Mouse (Mus musculus) large intestine, adult 2 months (tissue): ENCODE results near the gene Tapt1. TPM values are rescaled to one million over a fixed set of nuclear protein-coding genes. Genes with fewer than 3 reads are reported as not detected.

Experiments
- DNase-seq: peaks from one replicate; pipeline ENCODE4 v3.0.0-alpha.2; 2012; ENCODE audit warnings: low read depth, low spot score
- WGBS: fragments of 180-500 bp; shearing (Covaris S2); methylation state at CpG from one replicate; pipeline ENCODE4 v1.1.7; 2018; 5-methylcytosine and 5-hydroxymethylcytosine counted together
- polyA plus RNA-seq: library from polyadenylated mRNA; depleted of rRNA; stranded (reverse); fragments of >200 nt; gene quantifications from 2 replicates; pipeline ENCODE4 v1.2.3, GENCODE M21; 2012

Gene Tapt1
- polyA plus RNA-seq, 1 experiment: 15.6 TPM

- DNase-seq: no peak
- 97% methylated on average over 4 of the region's 4 CpGs for WGBS
These were observed 19.1 kb downstream of the Tapt1 start for GRCm38 (mm10) chr5:44207286-44207685.

DNA sequence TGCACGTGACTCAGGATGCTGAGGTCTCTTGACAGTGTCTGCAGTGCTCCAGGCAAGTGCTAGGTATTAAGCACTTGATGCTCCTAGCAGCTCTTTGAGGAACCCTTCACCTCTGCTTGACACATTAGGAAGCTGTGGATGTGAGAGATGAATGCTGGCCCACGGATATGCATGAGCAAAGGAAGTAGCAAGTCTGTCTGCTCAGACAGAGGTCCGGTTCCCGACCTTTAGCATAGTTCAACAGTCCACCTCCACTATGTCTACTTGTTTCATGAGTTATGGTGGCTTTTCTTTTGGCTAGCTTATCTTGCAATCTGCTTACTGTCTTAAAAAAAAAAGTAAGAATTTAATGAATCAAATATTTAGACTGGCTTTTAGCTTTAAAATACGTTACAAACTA is 19.8 kb downstream of the Tapt1 start:
- no peak for DNase-seq
- WGBS: 84% methylated on average over 5 of the region's 5 CpGs

GRCm38 (mm10) chr5:44203410-44203809 is 23.0 kb downstream of the Tapt1 start:
- 48% methylated on average over 1 of the region's 1 CpGs for WGBS

DNA sequence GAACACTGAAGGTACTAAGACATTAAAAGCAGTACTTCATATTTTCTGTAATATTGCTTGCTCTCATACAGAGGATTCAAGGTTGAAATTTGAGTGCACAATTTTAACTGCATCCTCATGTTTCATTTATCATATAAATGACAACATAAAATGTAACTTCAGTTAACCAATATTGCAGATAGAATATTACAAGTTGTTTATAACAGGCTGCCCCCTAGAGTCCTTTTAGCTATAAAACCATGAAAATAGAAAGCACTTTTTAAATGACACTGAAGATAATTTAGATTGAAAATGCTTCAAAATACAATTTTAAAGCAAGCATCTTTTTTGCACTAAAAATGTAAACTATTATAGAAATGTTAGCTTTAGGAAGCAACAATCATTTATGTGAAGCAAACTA is 24.8 kb downstream of the Tapt1 start:
- no peak for DNase-seq

More at GRCm38 (mm10) chr5:44203410-44203809, 23.0 kb downstream of the Tapt1 start:
- no peak for DNase-seq

DNA sequence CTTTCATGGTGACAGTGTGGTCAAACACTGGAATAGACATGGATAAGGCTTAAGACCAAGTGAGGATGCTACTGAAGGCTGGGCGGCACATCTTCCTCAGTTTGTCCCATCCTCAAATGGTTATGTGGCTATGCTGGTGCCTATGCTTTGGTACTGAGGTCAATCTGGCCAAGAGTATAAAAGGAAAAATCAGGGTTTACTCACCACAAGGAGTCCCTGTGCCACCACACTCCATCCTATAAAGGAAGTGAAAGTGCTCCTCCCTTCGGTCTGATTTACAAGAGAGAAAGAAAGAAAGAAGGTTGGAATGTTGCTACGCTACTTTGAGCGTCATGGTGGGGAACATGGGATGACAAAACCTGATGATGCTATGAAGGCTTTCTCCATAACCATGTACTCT is 27.3 kb downstream of the Tapt1 start:
- no peak for DNase-seq
- 89% methylated on average over 4 of the region's 4 CpGs for WGBS

DNA sequence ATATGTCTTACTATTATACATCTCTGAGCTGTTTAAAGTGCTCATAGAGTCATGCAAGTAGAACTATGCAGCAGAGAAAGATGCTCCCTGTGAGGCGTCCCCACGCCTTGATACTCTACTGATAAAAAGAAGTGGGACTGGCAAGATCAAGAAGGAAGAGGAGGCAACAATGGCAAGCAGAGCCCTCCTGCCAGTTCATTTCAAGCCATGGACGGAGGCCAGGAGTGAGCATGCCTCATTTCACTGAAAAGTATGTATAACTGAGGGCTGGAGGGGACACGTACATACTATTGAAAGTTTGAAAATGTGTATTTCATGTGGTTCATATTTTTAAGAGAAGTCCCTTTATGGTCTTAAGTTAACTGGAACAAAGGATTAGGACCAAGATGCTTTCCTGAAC is 28.0 kb downstream of the Tapt1 start:
- DNase-seq: no peak
- 92% methylated on average over 4 of the region's 4 CpGs for WGBS

- 51% methylated on average over 5 of the region's 5 CpGs for WGBS
- DNase-seq: no peak
These were observed 28.6 kb downstream of the Tapt1 start for GRCm38 (mm10) chr5:44197806-44198205.

DNA sequence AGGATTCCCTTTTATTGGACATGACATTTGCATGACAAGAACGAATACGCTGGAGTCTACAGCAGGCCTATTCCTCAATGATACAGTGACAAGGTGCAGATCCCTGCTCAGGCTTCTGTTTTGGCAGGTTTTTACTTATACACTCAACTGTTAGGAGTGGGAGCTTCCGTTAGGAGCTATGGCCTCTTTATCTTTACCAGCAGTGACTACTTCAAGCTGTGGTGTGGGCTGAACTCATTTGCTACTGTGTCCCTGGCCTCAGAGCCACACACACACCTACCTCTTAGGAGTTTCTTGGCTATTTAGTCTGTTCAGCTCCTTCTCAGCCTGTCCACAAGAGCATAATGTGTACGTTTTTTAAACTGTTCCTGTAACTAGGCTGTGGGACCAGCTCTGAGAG is 30.3 kb downstream of the Tapt1 start:
- no peak for DNase-seq

GRCm38 (mm10) chr5:44187370-44187769 is 39.1 kb downstream of the Tapt1 start:
- no peak for DNase-seq

More for the DNA sequence above, 30.3 kb downstream of the Tapt1 start:
- 84% methylated on average over 4 of the region's 4 CpGs for WGBS

- 56% methylated on average over 3 of the region's 3 CpGs for WGBS
- DNase-seq: no peak
These were observed 44.8 kb downstream of the Tapt1 start for GRCm38 (mm10) chr5:44181669-44182068.

DNA sequence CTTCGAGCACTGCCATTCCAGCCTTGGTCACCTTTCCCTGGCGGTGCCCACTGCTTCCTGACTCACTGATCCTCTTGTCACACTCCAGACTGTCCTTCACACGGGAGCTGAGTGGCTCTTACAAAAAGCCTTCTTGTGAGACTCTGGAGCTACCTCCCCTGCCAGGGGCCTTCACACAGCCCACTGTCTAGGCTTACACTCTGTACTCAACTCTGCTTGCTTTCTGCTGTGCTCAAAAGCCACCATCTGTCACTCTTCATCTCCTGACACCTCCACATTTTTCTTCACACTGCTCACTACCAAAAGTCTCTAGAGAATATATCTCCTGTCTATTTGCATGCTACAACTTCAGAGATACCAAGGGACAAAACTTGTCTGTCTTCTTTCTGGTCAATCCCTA is 46.0 kb downstream of the Tapt1 start:
- DNase-seq: no peak
- 93% methylated on average over 3 of the region's 3 CpGs for WGBS

GRCm38 (mm10) chr5:44174046-44174445 is 52.4 kb downstream of the Tapt1 start:
- WGBS: 92% methylated on average over 5 of the region's 5 CpGs
- DNase-seq: no peak

GRCm38 (mm10) chr5:44166866-44167265 is 59.6 kb downstream of the Tapt1 start:
- no peak for DNase-seq
- 87% methylated on average over 6 of the region's 6 CpGs for WGBS

- WGBS: 38% methylated on average over 2 of the region's 2 CpGs
These were observed 60.6 kb downstream of the Tapt1 start for GRCm38 (mm10) chr5:44165854-44166253.

DNA sequence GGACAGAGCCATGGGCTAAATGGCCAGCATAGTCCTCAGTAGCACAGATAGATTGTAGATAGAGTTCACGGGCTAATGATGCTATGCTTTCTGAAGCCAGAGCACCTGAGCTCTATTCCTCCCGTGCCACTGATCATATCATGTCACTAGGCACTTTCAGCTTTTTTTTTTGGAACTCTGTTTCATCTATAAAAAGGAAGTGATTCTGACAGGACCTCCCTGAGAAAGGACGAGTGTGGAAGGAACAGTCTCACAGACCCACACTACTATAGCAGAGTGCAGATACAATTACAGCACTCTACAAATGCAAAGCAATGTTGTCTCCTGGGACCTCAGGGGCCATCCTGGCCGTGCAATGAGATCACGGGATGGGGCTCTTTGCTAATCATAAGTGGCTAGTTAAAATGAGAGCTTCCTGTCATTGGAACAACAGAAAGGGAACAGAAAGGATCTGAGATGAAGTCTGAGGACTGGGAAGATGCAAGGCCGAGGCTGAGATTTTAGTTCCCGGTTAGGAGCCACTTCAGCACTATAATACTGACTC is 62.1 kb downstream of the Tapt1 start:
- no peak for DNase-seq
- WGBS: 70% methylated on average over 7 of the region's 7 CpGs

More at GRCm38 (mm10) chr5:44165854-44166253, 60.6 kb downstream of the Tapt1 start:
- DNase-seq: no peak

- no peak for DNase-seq
- 94% methylated on average over 3 of the region's 3 CpGs for WGBS
These were observed 63.1 kb downstream of the Tapt1 start for GRCm38 (mm10) chr5:44163318-44163717.

DNA sequence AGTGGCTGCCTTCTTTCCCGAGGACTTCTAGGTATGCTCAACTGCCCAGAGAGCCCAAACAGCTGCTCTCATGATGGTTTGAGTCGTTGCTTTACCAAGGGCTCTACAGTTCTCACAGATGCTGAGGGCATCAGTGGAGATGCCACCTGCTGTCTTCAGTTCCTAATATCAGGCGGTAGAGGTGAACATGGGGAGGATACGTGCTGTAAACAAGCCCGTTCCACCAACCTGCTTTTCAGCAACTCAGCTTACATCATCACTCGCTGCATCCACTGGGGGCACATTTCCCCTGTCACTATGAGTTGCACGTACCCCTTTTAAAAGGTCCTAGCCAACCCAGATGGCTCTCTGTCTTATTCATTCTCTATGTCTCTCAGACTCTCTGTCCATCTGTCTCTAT is 63.6 kb downstream of the Tapt1 start:
- no peak for DNase-seq
- 94% methylated on average over 7 of the region's 7 CpGs for WGBS

DNA sequence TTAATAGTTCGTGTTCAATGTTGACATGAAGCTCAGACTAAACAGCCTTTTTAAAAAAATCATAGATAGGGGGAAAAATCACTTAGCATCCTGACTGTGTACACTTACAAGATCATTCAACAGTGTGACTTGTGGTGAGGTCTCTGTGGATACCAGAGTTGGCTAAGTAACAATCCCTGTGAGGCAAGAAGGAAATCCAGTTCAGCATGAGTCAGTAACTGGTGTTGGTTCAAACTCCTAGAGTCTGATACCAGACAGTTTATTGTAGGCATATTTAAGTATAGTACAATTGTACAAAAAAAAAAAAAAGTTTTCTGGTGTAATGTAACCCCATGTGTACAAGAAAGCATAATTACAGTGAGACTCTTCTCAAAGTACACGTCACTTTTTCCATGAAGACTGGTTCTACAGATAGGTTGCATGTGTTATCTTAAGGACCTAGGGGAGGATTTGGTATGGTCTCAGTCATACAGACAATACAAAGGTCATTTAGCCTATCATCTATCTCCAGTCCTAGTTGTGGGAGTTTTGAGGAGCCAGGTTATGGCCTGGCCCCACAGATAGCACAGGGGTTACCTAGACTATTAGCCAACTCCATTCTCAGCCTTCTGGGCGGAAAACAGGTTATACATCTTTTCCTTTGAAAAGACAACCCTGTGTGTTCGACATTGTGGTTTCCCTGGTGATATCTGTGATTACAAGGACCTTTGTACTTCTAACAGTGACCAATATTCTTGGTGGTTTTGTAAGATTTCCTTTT is 66.6 kb downstream of the Tapt1 start:
- DNase-seq: no peak
- 45% methylated on average over 4 of the region's 4 CpGs for WGBS

GRCm38 (mm10) chr5:44159231-44159630 is 67.2 kb downstream of the Tapt1 start:
- no peak for DNase-seq
- WGBS: 88% methylated on average over 2 of the region's 2 CpGs

DNA sequence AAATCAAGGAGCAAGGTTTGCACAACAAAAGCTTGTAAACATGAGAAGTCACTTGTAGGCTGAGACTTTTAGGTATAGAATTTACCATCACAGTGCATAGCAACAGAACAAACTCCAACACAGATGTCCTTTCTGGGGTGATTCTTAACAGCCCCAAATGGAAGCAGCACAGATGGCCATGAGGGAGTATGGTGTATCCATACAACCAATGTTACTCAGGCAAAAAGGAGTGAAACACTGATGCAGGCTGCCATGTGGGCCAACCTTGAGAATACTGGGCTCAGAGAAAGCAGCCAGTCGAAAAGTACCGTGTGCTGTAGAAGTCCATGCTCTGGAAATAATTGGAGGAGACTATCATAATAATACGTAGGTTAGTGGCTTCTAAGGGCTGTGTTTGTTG is 68.0 kb downstream of the Tapt1 start:
- DNase-seq: no peak
- WGBS: 81% methylated on average over 3 of the region's 3 CpGs

- 28% methylated on average over 6 of the region's 6 CpGs for WGBS
These were observed 68.7 kb downstream of the Tapt1 start for GRCm38 (mm10) chr5:44157760-44158159.

GRCm38 (mm10) chr5:44153050-44153449 is 73.4 kb downstream of the Tapt1 start:
- WGBS: 72% methylated on average over 1 of the region's 1 CpGs
- no peak for DNase-seq

More at GRCm38 (mm10) chr5:44157760-44158159, 68.7 kb downstream of the Tapt1 start:
- no peak for DNase-seq
